Mouse (Mus musculus) forebrain, embryonic 12.5 days (tissue): ENCODE data around the gene Wwc1. TPM values are rescaled to one million over a fixed set of nuclear protein-coding genes. Genes with fewer than 3 reads are reported as not detected.

Experiments
- ATAC-seq: fragments of 200-750 bp; cut with Nextera tagmentation; 2 replicates; pipeline ENCODE4 v1.8.0; 2017; ENCODE audit warnings: moderate TSS enrichment; ENCODE audit not compliant: low FRiP score
- H3K27ac ChIP-seq: fragments of 300-500 bp; sonication (generic); 2 replicates; pipeline ENCODE4 v1.5.1; 2016; ENCODE audit warnings: mild to moderate bottlenecking
- H3K27me3 ChIP-seq: fragments of 300-500 bp; sonication (generic); 2 replicates; pipeline ENCODE4 v1.6.1; 2016; ENCODE audit warnings: mild to moderate bottlenecking
- H3K36me3 ChIP-seq: fragments of 300-500 bp; sonication (generic); replicated peaks from 2 replicates; pipeline ENCODE4 v1.6.1; 2016; ENCODE audit warnings: mild to moderate bottlenecking
- H3K4me1 ChIP-seq: fragments of 300-500 bp; sonication (generic); 2 replicates; pipeline ENCODE4 v1.6.1; 2016
- H3K4me2 ChIP-seq: fragments of 300-500 bp; sonication (generic); 2 replicates; pipeline ENCODE4 v1.6.1; 2016; ENCODE audit warnings: mild to moderate bottlenecking, moderate library complexity
- H3K4me3 ChIP-seq: fragments of 300-500 bp; sonication (generic); replicated peaks from 2 replicates; pipeline ENCODE4 v1.5.1; 2016; ENCODE audit warnings: mild to moderate bottlenecking
- H3K9ac ChIP-seq: fragments of 300-500 bp; sonication (generic); 2 replicates; pipeline ENCODE4 v1.6.1; 2016; ENCODE audit warnings: mild to moderate bottlenecking
- H3K9me3 ChIP-seq: fragments of 300-500 bp; sonication (generic); 2 replicates; pipeline ENCODE4 v1.6.1; 2016
- WGBS: fragments of 180-500 bp; shearing (Covaris S2); methylation state at CpG from one replicate; pipeline ENCODE4 v1.1.7; 2016; 5-methylcytosine and 5-hydroxymethylcytosine counted together
- polyA plus RNA-seq: library from polyadenylated mRNA; unstranded; fragments of >200 nt; fragmentation: Nextera tagmentation; extraction: Ambion mirVana; gene quantifications from 2 replicates; pipeline ENCODE4 v1.2.1, GENCODE M21; 2016

The Wwc1 gene
- polyA plus RNA-seq, 1 experiment from 2014 or later: 10.3 TPM

DNA sequence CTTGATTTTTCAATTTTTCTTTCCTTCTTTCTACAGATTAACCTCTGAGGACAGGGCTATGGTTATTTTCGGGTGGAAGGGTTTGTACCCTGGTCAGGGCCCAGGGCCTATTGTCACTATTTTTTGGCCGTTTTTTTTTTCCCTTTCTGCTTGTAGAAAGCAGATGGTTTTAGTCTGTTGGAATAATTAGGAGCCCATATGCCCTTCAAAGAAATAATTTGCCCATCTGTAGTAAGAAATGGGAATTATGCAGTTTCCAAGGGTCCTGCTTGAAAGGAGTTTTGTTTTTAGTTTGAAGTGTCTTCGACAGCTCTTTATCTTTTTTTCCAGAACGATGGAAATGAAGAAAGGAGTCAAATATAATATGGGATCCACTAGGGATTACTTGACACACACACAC lies 9.6 kb upstream of the Wwc1 start:
- Histone ChIP-seq H3K9ac (no peak overlapping the region), H3K4me3 (no peak overlapping the region), H3K4me2 (no peak overlapping the region), H3K27me3 (peaks cover 8% of the 10 kb centered on the region; the same call in 1 of the 2 replicates), H3K36me3 (no peaks in the 10 kb centered on the region), H3K9me3 (no peaks in the 10 kb centered on the region), H3K27ac (no peak overlapping the region), H3K4me1 (peaks cover 9% of the 10 kb centered on the region)
- WGBS: 69% methylated on average over 4 of the region's 4 CpGs
- no peak for ATAC-seq

DNA sequence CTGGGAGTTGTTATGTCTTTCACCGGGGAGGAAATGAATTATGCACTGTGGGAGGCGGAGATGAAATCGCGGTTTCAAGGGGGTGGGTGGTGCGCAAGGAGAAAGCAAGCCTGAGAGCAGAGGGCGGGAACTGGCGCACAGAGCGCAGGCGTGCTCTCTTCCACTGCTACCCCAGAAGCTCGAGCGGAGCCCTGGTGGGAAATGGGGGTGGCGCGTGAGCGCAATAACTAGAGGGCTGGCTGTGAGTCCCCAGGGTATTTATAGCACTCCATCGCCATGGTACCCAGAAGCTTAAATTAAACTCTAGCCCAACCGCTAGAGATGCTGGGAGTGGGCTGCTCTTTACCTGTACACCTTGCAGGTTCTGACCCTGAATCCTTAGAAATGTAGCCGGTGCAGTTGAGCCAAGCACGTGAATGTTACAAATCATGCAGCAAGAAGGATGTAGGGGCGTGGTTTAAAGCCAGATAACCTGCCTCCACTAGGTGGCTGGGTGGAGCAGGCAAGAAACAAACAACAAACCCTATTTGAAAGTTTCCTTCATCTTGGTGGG lies 5.6 kb upstream of the Wwc1 start:
- ATAC-seq: peak; percentile 82
- H3K27me3 ChIP-seq: peaks cover 25% of the 10 kb centered on the region
- no peaks in the 10 kb centered on the region for H3K36me3 ChIP-seq
- H3K4me1 ChIP-seq: peaks cover 9% of the 10 kb centered on the region
- H3K4me2 ChIP-seq: peak overlapping the region; percentile 50
- H3K9ac ChIP-seq: peak overlapping the region; percentile 41; the same call in 1 of the 2 replicates
- H3K4me3 ChIP-seq: peak overlapping the region; percentile 26
- 2% methylated on average over 19 of the region's 19 CpGs for WGBS
- peak overlapping the region; percentile 58 for H3K27ac ChIP-seq
- no peaks in the 10 kb centered on the region for H3K9me3 ChIP-seq

DNA sequence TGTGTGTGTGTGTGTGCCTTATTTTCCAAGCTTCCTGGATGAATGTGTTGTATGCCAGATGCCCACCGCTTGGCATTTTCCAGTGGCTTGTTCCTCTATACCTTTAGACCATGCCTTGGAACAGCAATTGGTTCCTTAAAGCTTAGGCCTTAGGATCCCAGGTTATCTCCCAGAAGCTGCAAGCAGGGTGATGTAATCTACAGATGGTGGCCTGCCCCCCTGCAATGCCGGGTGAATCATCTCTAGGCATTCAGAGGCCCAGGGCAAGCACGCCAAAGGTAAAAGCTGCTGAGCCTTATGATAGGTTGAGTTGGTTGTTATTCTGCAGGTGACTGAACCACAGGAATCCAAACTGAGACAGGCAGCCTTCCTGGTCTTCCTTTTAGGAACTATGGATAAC lies 2.4 kb upstream of the Wwc1 start:
- Histone ChIP-seq H3K4me2 (no peak overlapping the region), H3K36me3 (no peaks in the 10 kb centered on the region), H3K4me1 (peaks cover 29% of the 10 kb centered on the region), H3K9me3 (no peaks in the 10 kb centered on the region), H3K27ac (no peak overlapping the region), H3K27me3 (peaks cover 34% of the 10 kb centered on the region), H3K9ac (no peak overlapping the region), H3K4me3 (no peak overlapping the region)
- no peak for ATAC-seq
- WGBS: 85% methylated on average over 3 of the region's 3 CpGs

DNA sequence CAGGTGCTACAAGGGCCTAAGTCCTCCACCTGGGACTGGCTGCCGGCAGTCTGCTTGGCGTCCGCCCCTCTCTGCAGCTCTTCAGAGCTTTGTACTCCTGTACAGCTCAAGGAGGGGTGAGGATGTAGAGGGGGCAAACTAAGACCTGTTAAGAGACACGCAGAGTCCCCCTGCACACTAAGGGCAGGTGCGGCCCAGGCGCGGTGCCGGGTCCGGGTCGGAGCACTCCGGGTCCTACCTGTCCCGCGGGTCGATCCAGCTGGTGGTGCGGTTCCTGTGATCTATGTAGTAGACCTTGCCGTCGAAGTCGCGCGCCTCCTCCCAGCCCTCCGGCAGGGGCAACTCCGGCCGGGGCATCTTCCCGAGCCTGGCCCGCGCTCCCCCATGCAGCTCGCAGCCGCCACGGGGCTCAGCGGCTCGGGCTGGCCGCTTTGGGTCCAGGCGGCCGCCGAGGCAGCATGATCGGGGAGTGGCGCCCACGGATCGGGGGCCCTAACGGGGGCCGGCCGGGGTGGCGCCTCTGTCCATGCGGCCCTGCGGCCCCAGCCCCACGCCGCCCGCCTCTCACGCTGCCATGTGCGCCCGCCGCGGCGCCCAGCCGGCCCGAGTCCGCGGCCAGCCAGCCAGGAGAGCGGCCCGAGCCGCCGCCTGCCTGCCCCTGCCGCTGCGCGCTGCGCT lies 455 bp downstream of the Wwc1 start:
- Histone ChIP-seq H3K4me3 (peak overlapping the region; percentile 86), H3K27ac (peak overlapping the region; percentile 68), H3K9me3 (no peaks in the 10 kb centered on the region), H3K4me1 (peaks cover 38% of the 10 kb centered on the region), H3K4me2 (peak overlapping the region; percentile 91), H3K36me3 (no peaks in the 10 kb centered on the region), H3K9ac (peak overlapping the region; percentile 91), H3K27me3 (peaks cover 31% of the 10 kb centered on the region)
- WGBS: 2% methylated on average over 42 of the region's 66 CpGs
- ATAC-seq: peak; percentile 64

DNA sequence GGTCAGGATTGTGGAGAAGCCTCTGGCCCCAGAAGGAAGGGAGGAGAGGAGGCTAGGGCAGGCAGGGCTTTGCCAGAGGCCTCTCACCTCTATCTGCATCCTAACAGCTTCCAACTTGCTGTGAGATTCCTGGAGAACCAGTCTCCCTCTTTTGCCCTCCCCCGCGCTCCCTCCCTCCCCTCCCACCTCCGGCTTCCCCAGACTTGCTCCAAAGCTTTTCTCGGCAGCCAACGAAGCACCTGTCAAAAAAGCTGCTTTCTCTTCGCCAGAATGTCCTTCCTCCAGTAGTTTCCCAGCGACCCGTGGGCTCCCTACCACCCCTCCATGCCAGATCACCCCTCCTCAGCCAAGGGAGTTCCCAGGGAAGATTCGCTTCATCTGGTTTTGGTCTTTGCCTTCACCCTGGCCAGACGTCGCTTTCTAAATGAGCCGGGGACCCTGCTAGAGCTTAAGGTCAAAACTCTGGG lies 1.0 kb downstream of the Wwc1 start:
- no peak; the same call in 1 of the 2 replicates for ATAC-seq
- Histone ChIP-seq H3K27ac (no peak overlapping the region), H3K9me3 (no peaks in the 10 kb centered on the region), H3K36me3 (no peaks in the 10 kb centered on the region), H3K27me3 (peaks cover 25% of the 10 kb centered on the region), H3K4me3 (peak overlapping the region; percentile 86), H3K4me1 (peaks cover 38% of the 10 kb centered on the region), H3K4me2 (peak overlapping the region; percentile 91), H3K9ac (peak overlapping the region; percentile 91)
- WGBS: under 1% methylated on average over 12 of the region's 12 CpGs

DNA sequence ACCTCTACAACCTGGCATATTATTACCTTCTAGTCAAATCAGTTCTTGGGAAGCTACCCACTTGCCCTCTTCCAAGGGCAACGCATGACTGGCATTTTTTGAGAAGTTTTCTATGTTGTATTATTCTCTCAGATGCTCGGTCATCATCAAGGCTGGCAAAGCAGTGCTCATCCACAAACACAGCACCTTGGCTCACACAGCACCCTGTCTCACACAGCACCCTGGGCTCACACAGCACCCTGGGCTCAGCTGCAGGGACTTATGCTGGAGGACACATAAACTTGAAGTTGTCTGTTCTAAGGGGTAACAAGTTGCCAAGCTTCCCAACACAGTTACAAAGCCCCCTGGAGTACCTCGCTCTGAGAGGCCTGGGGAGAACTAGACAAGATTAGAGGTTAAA lies 2.5 kb downstream of the Wwc1 start:
- H3K27me3 ChIP-seq: peaks cover 25% of the 10 kb centered on the region
- no peaks in the 10 kb centered on the region for H3K36me3 ChIP-seq
- whole genome bisulfite sequencing: 88% methylated on average over 3 of the region's 3 CpGs
- H3K9me3 ChIP-seq: no peaks in the 10 kb centered on the region
- ATAC-seq: no peak
- 0 out of 2 replicates have a peak overlapping the region, but pooled peaks have one; percentile 91 for H3K4me2 ChIP-seq
- H3K4me3 ChIP-seq: no peak overlapping the region
- no peak overlapping the region for H3K9ac ChIP-seq
- no peak overlapping the region for H3K27ac ChIP-seq
- peaks cover 49% of the 10 kb centered on the region for H3K4me1 ChIP-seq

DNA sequence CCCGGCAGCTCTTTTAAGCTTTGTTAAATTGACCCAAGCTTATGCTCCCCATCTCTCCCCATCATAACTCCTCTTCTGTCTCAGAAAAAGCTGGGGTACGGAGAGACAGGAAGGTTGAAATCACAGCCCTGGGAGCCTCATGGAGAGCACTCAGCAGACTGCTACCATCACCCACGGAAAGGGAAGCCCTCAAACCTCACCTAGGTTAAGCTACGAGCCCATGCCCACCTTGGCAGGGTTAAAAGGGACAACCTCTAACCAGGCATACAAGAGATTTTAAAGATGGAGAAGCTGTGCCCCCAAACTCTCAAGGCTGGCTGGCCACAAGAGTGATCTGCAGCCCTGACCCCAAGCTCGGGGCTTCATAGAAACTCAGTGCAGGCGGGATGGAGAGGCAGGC lies 3.2 kb downstream of the Wwc1 start:
- WGBS: 38% methylated on average over 6 of the region's 6 CpGs
- peaks cover 56% of the 10 kb centered on the region for H3K4me1 ChIP-seq
- no peak overlapping the region for H3K9ac ChIP-seq
- peaks cover 24% of the 10 kb centered on the region for H3K27me3 ChIP-seq
- H3K36me3 ChIP-seq: no peaks in the 10 kb centered on the region
- no peaks in the 10 kb centered on the region for H3K9me3 ChIP-seq
- peak overlapping the region; percentile 17; the same call in 1 of the 2 replicates for H3K4me2 ChIP-seq
- H3K4me3 ChIP-seq: no peak overlapping the region
- no peak for ATAC-seq
- H3K27ac ChIP-seq: no peak overlapping the region

DNA sequence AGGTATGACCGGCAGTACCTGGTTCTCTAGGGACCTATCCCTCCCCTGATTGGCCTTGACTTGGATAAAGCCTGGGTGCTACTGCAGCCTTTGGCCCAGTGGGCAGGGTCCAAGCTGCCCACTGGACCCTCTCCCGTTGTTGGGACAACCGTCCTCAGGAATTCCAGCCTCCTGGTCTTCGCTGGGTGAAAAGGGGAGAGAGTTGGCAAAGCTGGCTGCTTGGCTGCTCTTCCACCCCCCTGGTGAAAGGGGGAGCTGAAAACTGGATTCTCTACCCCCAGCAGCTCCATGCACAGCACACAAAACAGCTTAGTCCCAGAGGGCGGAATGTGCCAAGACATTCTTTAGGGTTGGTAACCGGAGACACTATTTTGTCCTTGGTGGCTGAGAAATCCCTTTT lies 3.8 kb downstream of the Wwc1 start:
- 10% methylated on average over 6 of the region's 6 CpGs for WGBS
- no peaks in the 10 kb centered on the region for H3K9me3 ChIP-seq
- no peak overlapping the region for H3K4me3 ChIP-seq
- H3K36me3 ChIP-seq: no peaks in the 10 kb centered on the region
- peak overlapping the region; percentile 42; the same call in 1 of the 2 replicates for H3K27ac ChIP-seq
- peak overlapping the region; percentile 17; the same call in 1 of the 2 replicates for H3K4me2 ChIP-seq
- peaks cover 18% of the 10 kb centered on the region for H3K27me3 ChIP-seq
- no peak overlapping the region for H3K9ac ChIP-seq
- peaks cover 60% of the 10 kb centered on the region for H3K4me1 ChIP-seq
- no peak for ATAC-seq

DNA sequence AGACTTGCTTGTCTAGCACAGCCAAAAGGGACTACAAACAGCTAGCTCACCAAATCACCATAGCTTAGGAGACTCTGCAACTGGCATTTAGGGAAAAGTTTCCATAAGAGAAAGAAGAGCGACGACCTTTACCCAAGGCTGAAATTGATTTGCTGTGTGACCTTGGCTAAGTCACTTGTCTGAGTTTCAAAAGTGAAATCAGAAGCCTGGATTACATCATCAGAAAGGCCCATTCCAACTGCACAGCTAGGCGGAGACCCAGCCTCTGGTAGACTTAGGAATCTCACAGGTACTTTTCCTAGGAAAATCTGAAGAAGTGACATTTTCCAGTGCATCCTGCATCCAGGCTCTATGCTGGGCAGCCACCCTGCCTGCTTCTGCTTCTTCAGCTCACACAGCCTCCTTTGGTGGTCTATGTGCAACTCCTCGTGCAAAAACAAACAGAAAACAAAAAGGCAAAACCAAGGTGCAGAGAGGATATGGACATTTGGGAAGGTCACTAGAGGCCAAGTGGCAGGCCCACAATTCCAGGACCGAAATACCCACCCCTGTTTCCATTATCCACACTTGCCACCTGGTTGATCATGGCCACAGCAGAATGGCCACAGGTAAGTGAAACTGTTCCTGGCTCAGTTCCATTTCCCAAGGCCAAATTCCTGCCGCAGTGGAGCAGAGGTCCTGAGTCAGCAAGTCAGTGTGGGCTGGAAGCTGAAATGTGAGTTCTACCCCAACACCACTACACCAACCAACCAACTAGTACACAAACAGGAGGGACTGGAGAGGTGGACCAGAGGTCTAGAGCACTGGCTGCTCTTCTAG lies 5.5 kb downstream of the Wwc1 start:
- Histone ChIP-seq H3K4me2 (no peak overlapping the region), H3K9ac (no peak overlapping the region), H3K9me3 (no peaks in the 10 kb centered on the region), H3K27me3 (peaks cover 15% of the 10 kb centered on the region; the same call in 1 of the 2 replicates), H3K36me3 (no peaks in the 10 kb centered on the region), H3K27ac (no peak overlapping the region), H3K4me1 (peaks cover 60% of the 10 kb centered on the region), H3K4me3 (no peak overlapping the region)
- 87% methylated on average over 6 of the region's 6 CpGs for WGBS
- no peak for ATAC-seq

DNA sequence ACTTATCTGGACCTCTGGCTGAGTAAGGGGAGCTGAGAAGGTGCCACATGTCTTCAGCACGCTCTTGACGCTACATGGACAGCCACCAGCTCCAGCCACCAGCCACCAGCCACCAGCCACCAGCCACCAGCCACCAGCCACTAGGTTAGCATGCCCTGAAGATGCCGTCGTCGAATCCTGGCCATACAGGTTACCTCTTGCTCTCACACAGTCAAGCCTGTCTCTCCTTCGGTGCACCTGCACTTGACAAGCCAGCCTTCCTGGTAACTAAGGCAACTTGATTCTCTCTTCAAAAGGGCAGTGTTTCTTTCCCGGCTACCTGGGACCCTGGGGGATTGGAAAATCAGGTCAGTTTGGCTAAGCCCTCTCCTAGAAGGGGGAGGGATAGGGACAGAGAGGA lies 7.2 kb downstream of the Wwc1 start:
- Histone ChIP-seq H3K4me2 (no peak overlapping the region), H3K27me3 (peaks cover 8% of the 10 kb centered on the region; the same call in 1 of the 2 replicates), H3K27ac (no peak overlapping the region), H3K9ac (no peak overlapping the region), H3K4me1 (peaks cover 43% of the 10 kb centered on the region), H3K9me3 (no peaks in the 10 kb centered on the region), H3K36me3 (no peaks in the 10 kb centered on the region), H3K4me3 (no peak overlapping the region)
- WGBS: 28% methylated on average over 7 of the region's 7 CpGs
- no peak for ATAC-seq

DNA sequence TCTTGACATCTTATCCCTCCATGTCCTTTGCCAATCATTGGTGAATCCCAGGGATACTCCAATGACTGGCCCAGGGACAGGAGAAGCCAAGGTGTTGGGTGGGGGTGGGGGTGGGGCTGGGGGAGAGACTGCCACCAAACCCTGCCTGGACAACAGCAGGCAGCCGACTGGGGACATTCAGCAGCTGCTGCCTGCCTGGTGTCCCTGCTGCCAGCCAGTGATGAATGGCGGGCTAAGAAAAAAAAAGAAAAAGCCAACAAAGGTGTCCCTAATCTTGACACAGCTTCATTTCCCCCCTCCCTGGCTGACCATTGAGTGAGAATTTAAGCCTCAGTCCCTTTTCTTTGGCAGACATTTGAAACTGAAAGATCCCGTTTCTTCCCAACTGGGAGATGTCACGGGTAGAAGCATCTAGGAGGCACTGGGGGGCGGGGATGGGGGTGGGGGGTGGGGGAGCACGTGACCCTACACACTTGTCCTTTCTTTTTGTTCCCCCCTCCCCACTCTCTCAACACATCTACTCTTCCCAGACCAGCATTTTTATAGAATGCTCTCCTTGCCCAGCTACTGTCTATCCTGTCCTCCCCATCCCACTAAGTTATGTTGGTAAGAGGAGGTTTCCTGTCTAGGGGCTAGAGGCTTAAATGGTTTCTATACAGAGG lies 7.9 kb downstream of the Wwc1 start:
- Histone ChIP-seq H3K4me3 (no peak overlapping the region), H3K4me2 (0 out of 2 replicates have a peak overlapping the region, but pooled peaks have one; percentile 3), H3K27ac (no peak overlapping the region), H3K27me3 (peaks cover 4% of the 10 kb centered on the region; the same call in 1 of the 2 replicates), H3K36me3 (0 out of 2 replicates have a peak, but pooled peaks cover 5% of the 10 kb centered on the region), H3K9me3 (no peaks in the 10 kb centered on the region), H3K4me1 (peaks cover 38% of the 10 kb centered on the region), H3K9ac (0 out of 2 replicates have a peak overlapping the region, but pooled peaks have one; percentile 5)
- WGBS: 5% methylated on average over 6 of the region's 6 CpGs
- peak; percentile 34; the same call in 1 of the 2 replicates for ATAC-seq
